Mouse (Mus musculus) small intestine, adult 2 months (tissue): ENCODE measurements around the gene Foxn3. TPM values are rescaled to one million over a fixed set of nuclear protein-coding genes. Genes with fewer than 3 reads are reported as not detected.

Experiments
- H3K27ac ChIP-seq: fragments of 200-500 bp; 2 replicates; pipeline ENCODE4 v1.5.1; 2012; ENCODE audit warnings: low read depth, low read length, control low read depth, inconsistent platforms; ENCODE audit not compliant: insufficient read depth
- H3K27me3 ChIP-seq: fragments of 200-500 bp; 2 replicates; pipeline ENCODE4 v1.6.1; 2012; ENCODE audit warnings: mild to moderate bottlenecking, moderate library complexity, low read length, inconsistent platforms; ENCODE audit not compliant: control insufficient read depth, insufficient read depth
- H3K36me3 ChIP-seq: fragments of 200-500 bp; 2 replicates; pipeline ENCODE4 v1.6.1; 2012; ENCODE audit warnings: mild to moderate bottlenecking, low read length, control low read depth, inconsistent platforms; ENCODE audit not compliant: control insufficient read depth, insufficient read depth
- H3K4me1 ChIP-seq: fragments of 200-500 bp; 2 replicates; pipeline ENCODE4 v1.6.1; 2012; ENCODE audit warnings: low read length, inconsistent platforms, mixed read lengths; ENCODE audit not compliant: control insufficient read depth, insufficient read depth, insufficient read length
- H3K4me3 ChIP-seq: fragments of 200-500 bp; 2 replicates; pipeline ENCODE4 v1.5.1; 2012; ENCODE audit warnings: low read depth, mild to moderate bottlenecking, control low read depth, inconsistent platforms, low read length, moderate library complexity
- CTCF ChIP-seq: fragments of 200-500 bp; IDR thresholded peaks from 2 replicates; pipeline ENCODE4 v1.5.1; 2012; ENCODE audit warnings: low read depth, mild to moderate bottlenecking, control low read depth, inconsistent platforms, low read length, moderate library complexity, mixed read lengths; ENCODE audit not compliant: insufficient replicate concordance, insufficient read length; ENCODE audit errors: extremely low read depth
- POLR2A ChIP-seq: fragments of 200-500 bp; IDR thresholded peaks from 2 replicates; pipeline ENCODE4 v1.6.1; 2012; ENCODE audit warnings: low read depth, mild to moderate bottlenecking, control low read depth, inconsistent platforms, low read length, moderate library complexity
- WGBS: fragments of 180-500 bp; shearing (Covaris S2); methylation state at CpG from one replicate; pipeline ENCODE4 v1.1.7; 2018; 5-methylcytosine and 5-hydroxymethylcytosine counted together
- polyA plus RNA-seq: library from polyadenylated mRNA; depleted of rRNA; stranded (reverse); fragments of >200 nt; gene quantifications from 2 replicates; pipeline ENCODE4 v1.2.3, GENCODE M21; 2012

Gene Foxn3
- polyA plus RNA-seq, 1 experiment: 17.5 TPM

- TF ChIP-seq CTCF (no peak), POLR2A (no peak)
- no peaks in the 10 kb centered on the region; the same call in 1 of the 2 replicates for H3K36me3 ChIP-seq
- H3K4me1 ChIP-seq: no peaks in the 10 kb centered on the region
- H3K27me3 ChIP-seq: no peaks in the 10 kb centered on the region
- H3K4me3 ChIP-seq: no peak overlapping the region
- H3K27ac ChIP-seq: no peak overlapping the region
- WGBS: 83% methylated on average over 11 of the region's 11 CpGs
Observed at GRCm38 (mm10) chr12:99267732-99268131, 295.6 kb downstream of the Foxn3 start.

DNA sequence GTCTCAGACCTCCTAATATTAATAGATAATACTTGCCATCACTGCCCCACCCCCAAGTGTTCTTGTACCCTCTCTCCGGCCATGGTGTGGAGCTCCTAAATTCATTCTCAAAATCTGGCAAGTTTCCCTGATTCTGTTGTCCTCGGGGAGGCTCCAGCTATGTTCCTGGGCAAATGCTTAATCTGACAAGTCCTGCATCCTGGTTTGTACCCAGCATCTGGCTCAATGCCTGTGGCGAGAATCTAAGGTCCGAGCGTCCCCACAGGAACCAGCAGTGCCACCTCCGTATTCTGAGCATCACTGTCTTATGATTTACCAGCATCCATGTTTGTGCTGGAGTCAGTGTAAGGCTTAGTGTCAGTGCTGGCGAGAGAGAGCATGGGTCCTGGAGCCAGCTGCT lies 296.9 kb downstream of the Foxn3 start:
- Histone ChIP-seq H3K27ac (no peak overlapping the region), H3K36me3 (peaks cover 1% of the 10 kb centered on the region; the same call in 1 of the 2 replicates), H3K4me1 (no peaks in the 10 kb centered on the region; the same call in 1 of the 2 replicates), H3K27me3 (no peaks in the 10 kb centered on the region), H3K4me3 (no peak overlapping the region)
- no peak for TF ChIP-seq CTCF
- no peak for TF ChIP-seq POLR2A
- WGBS: 89% methylated on average over 7 of the region's 7 CpGs

DNA sequence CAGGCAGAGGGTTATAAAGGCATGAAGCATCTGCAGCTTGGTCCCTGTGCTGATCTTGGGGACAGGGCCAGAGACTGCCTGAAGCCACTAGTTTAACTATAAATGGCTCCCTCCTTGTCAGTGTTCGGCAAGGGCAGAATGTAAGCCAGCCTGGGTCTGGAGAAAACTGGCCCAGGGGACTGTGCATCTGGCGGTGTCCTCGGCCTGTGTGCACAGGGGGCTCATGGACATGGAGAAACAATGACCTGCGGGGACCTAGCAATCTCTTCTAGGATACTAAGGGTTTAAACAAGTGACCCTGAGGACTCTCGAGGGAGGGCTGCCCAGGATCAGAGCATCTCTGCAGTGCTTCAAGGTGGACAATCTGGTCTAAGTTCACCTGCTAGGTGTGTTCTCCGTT lies 297.6 kb downstream of the Foxn3 start:
- no peaks in the 10 kb centered on the region for H3K27me3 ChIP-seq
- peaks cover 1% of the 10 kb centered on the region; the same call in 1 of the 2 replicates for H3K36me3 ChIP-seq
- 92% methylated on average over 6 of the region's 6 CpGs for WGBS
- no peak overlapping the region for H3K4me3 ChIP-seq
- TF ChIP-seq POLR2A: no peak
- no peak for TF ChIP-seq CTCF
- no peaks in the 10 kb centered on the region; the same call in 1 of the 2 replicates for H3K4me1 ChIP-seq
- H3K27ac ChIP-seq: no peak overlapping the region

- WGBS: 81% methylated on average over 7 of the region's 7 CpGs
- peaks cover 4% of the 10 kb centered on the region; the same call in 1 of the 2 replicates for H3K4me1 ChIP-seq
- no peak overlapping the region for H3K4me3 ChIP-seq
- no peak for TF ChIP-seq POLR2A
- no peaks in the 10 kb centered on the region for H3K27me3 ChIP-seq
- H3K27ac ChIP-seq: no peak overlapping the region
- H3K36me3 ChIP-seq: peaks cover 1% of the 10 kb centered on the region; the same call in 1 of the 2 replicates
Observed at GRCm38 (mm10) chr12:99264386-99264785, 299.0 kb downstream of the Foxn3 start.

DNA sequence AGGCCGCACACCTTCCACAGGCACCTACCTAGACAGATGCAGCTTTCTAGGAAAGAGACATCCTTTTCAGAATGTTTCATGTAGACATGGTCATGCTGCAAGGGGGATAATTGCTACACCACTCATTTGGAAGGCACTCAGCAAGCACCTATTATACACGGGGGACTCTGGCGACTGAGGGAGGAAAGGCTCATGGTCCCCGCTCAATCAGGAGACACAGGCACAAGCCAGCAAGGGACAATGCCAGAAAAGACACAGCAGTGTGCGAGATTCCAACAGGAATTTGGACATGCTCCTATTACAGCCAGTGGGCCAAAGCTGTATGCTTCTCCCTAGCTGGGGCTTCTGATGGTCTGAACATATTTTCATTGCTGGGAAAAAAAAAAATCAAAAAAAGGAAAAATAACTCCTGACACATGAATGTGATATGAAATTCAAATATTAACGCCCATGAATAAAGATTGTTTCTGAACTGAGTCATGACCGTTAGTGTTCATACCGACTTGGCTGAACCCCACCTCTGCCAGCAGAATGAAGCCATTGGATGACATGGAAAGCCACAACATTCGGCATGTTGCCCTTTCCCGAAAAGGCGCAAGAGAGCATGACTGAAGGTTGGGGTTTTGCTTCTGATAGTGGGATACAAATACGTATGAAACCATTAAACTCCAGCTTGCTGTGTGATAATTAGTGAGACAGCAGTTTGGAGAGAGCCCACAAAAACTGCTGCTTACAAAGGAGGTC lies 299.6 kb downstream of the Foxn3 start:
- 90% methylated on average over 12 of the region's 12 CpGs for WGBS
- H3K4me1 ChIP-seq: peaks cover 4% of the 10 kb centered on the region; the same call in 1 of the 2 replicates
- H3K4me3 ChIP-seq: no peak overlapping the region
- no peak overlapping the region for H3K27ac ChIP-seq
- peaks cover 1% of the 10 kb centered on the region; the same call in 1 of the 2 replicates for H3K36me3 ChIP-seq
- no peaks in the 10 kb centered on the region for H3K27me3 ChIP-seq
- no peak for TF ChIP-seq CTCF
- no peak for TF ChIP-seq POLR2A

GRCm38 (mm10) chr12:99262840-99263239 lies 300.5 kb downstream of the Foxn3 start:
- Histone ChIP-seq H3K4me3 (no peak overlapping the region), H3K4me1 (peaks cover 4% of the 10 kb centered on the region; the same call in 1 of the 2 replicates), H3K36me3 (peaks cover 1% of the 10 kb centered on the region; the same call in 1 of the 2 replicates), H3K27me3 (no peaks in the 10 kb centered on the region), H3K27ac (no peak overlapping the region)
- TF ChIP-seq POLR2A: no peak
- 71% methylated on average over 1 of the region's 1 CpGs for WGBS

- Histone ChIP-seq H3K4me1 (peaks cover 4% of the 10 kb centered on the region; the same call in 1 of the 2 replicates), H3K4me3 (no peak overlapping the region), H3K27ac (no peak overlapping the region), H3K36me3 (peaks cover 1% of the 10 kb centered on the region; the same call in 1 of the 2 replicates), H3K27me3 (no peaks in the 10 kb centered on the region)
- WGBS: 71% methylated on average over 11 of the region's 11 CpGs
- TF ChIP-seq POLR2A (no peak), CTCF (no peak)
Observed at GRCm38 (mm10) chr12:99262066-99262599, 301.2 kb downstream of the Foxn3 start.

GRCm38 (mm10) chr12:99260171-99260570 lies 303.2 kb downstream of the Foxn3 start:
- Histone ChIP-seq H3K4me3 (no peak overlapping the region), H3K4me1 (peaks cover 4% of the 10 kb centered on the region; the same call in 1 of the 2 replicates), H3K27ac (no peak overlapping the region), H3K27me3 (no peaks in the 10 kb centered on the region), H3K36me3 (0 out of 2 replicates have a peak, but pooled peaks cover 1% of the 10 kb centered on the region)
- TF ChIP-seq CTCF: no peak
- no peak for TF ChIP-seq POLR2A
- WGBS: 76% methylated on average over 10 of the region's 10 CpGs
